Mouse (Mus musculus) gastrocnemius, postnatal 25 days (tissue): ENCODE results near the gene Tns4. TPM values are rescaled to one million over a fixed set of nuclear protein-coding genes. Genes with fewer than 3 reads are reported as not detected.

Experiments
- DNase-seq: peaks from one replicate; pipeline ENCODE4 v3.0.0; 2022
- long read RNA-seq, 2 experiments: library from polyadenylated mRNA; stranded (forward); transcript quantifications; one replicate each; pipeline ENCODE4 v2.0.0; 2021
- total RNA-seq, 2 experiments: library from RNA; stranded (reverse); gene quantifications; 1 replicate in 1 of 2; 2 replicates in 1 of 2; pipeline ENCODE4 v1.2.3; 2021

Tns4 gene
- total RNA-seq, result under 1 TPM in 1 of 2 experiments, not detected in 1; 0.05 TPM
- long read RNA-seq, experiment 1, result 0 reads
- long read RNA-seq, experiment 2, result 0 reads

DNA sequence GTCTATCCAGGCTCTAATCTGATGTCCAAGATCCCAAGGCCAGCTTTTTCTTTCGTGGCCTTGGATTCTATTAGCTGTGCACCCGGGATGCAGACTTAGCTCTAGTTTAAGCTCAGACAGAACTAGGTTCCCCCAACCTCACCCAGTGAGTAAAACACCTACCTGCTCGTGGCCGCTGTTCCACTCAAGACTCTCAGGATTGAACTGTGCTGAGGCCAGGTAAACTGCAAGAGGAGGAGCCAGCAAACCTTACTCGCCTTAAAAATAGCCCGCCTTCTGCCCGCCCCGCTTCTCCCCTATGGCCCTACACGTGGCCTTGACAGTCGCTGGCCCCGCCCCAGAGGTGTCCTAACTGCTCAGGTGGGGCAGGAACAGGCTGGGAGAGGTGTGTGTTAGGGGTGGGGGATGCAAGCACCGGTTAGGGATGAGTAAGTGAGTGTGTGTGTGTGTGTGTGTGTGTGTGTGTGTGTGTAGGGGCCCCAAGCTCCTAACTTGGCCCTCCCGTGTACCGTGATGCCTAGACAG, at the start of gene Tns4:
Gene Tns4 (minus strand): TSS at position 230 of the 525 bp plus-strand sequence.
- no peak for DNase-seq

DNA sequence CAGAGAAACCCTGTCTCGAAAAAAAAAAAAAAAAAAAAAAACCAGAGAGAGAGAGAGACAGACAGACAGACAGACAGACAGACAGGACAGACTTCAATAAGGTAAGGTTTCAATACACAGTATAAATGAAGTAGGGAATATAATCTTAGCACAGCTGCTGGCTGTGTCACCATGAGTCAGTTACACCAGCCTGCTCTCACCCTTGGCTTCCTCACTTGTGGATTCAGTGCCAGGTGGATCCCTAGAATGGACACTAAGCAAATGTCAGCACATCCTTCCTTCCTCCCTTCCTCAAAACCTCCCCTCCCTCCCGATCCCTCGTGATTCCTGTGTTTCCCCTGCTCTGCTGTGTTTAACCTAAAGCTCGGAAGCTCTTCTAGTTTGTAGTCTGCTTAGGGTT, 48.3 kb upstream of the Tns4 start:
- DNase-seq, result no peak

DNA sequence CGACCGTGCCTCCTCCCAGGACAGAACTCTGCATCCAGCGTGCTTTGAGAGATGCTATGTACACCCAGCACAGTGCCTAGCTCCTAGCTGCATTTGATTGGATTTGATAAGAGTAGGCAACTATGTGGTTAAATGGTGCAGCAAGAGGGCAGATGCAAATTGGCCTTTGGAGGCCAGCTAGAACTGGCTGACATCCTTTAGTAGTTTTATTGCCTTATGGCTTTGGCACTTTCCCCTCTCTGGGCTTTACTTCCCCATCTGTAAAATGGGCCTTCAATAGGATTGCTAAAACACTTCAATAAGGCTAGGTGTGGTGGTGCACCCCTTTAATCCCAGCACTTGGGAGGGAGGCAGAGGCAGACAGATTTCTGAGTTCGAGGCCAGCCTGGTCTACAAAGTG, 47.9 kb upstream of the Tns4 start:
- DNase-seq, result no peak

DNA sequence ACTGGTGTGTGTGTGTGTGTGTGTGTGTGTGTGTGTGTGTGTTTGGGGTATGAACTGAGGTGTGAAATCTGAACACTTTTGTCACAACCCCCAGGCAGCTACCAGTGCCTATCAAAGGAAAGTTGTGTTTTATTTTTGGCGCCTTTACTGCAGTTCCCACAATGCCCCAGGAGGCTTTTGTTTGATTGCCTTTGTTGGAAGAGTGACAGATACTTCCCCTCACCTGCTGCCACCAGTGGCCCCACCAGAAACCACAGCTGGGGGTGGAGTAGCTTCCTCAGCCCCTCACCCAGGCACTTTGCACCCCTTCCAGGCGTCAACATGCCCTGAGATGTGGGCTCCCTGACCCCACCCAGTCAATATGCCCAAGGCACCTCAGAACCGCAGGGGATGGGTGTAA, 47.3 kb upstream of the Tns4 start:
- DNase-seq, result no peak

DNA sequence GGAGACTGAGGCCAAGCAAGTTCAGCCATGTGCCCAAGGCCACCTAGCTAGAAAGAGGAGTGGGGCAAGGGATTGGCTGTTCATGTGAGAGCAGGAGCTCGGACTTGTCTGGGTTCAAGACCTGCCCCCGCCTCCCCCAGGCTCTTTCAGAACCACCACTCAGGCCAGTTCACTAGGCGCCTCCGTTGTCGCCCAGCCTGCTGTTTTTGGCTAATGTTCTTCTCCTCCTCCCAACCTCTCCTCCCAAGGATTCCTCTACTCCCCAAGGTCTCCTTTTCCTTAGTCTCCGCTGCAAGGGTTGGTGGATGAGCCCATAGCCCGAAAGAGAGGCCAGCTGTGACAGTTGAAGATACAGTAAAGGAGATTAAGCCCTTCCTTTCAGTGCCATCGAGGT, 45.9 kb upstream of the Tns4 start:
- DNase-seq, result no peak

DNA sequence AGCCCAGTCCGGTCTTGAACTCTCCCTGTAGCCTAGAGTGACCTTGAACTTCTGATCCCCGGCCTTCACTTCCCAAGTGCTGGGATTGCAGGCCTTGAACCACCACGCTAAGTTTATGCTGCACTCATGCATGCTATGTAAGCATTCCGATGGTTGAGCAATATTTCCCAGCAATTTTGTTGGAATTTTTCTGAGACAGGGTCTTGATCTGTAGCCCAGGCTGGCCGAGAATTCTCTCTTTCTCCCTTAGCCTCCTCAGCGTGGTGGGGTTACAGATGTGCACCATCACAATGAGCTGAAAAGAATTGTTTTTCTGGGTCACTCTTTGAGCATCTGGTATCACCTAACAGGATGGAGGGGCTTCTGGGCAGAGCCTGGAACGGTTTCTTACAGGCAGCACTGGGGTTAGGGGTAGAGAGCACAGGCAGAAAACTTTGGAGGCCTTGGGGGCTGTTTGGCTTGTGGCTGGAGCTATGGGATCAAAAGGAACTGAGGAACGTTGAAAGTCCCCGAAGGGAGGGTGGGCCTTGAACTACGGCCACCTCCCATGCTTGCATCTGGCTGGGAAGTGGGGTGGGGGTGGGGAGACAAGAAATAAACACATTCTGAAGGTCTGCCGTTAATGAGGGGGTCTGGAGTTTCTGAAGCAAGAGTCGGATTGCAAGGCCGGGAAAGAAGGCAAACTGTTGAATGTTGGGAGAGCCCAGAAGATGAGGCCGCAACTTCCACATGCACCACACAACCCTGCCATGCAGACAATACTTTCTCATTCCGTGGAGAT, 45.4 kb upstream of the Tns4 start:
- DNase-seq, result no peak

DNA sequence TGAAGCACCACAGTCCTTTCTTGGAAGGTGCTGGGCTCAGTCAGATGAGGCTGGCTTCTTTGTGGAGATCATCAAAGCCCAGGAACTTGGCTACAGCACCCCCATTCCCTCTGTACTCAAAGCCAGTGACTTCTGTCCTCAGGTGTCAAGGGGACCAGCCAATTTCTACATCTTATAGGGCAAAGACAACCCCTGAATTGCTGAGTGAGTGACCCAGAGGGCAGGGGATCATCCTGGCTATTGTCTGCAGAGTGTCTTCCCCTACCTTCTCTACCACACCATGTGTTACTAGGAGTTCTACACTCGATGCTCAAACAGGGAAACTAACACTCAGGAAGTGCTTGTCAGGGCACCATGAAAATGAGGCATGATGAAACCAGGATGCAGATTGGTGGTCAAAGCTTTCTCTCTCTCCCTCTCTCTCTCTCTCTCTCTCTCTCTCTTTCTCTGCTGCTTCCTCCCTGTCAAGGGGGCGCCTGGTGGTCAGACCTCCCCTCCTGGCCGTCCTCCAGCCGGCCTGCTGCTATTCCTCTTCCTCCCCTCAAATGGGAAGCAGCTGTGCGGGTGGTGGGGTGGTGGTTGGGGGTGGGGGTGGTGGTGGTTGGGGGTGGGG, 44.3 kb upstream of the Tns4 start:
- DNase-seq, result no peak

DNA sequence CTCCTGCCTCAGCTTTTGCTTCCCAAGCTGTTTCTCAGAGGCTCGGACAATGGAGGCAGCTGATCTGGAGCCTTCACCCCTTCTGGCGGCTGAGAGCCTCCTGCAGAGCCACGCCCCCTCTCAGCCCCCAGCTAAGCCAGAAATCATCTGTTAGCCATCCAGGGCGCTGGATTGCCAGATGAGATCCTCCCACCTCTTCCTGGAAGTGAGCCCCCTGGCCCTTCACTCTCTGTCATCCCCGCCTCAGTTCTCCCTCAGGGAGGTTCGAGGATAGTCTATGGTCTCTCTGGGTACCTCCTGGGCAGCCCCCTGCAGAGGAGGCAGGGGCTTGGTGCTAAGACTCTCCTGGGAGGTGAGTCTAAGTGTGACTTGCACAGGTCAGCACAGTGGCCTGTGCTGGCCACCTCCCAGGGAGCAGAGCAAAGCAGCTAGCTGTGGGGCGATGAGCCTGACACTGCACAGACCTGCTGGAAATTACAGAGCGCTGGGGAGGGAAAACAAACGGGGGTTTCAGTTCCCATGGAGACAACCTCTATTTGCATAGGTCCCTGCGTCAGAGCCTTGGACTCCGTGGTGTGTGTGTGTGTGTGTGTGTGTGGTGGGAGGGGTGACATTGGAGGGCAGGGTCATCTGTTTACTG, 43.1 kb upstream of the Tns4 start:
- DNase-seq, result peak; percentile 65

DNA sequence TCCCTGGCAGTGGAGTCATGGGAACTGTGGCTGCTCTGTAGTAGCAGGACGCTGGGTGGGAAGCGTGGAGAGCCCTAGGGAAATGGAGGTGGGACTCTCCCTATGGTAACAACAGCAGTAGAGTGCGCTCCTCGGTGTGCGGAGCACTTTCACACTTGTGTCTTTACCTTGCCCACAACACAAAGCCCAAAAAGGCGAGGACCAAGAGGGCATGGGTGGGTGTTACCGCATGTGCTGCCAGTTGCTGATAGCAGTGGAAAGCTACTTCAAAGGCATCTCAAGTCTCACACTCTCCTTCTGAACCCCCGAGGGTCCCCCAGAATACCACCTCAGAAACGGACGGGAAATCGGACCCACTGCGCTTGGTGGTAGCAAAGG, 42.3 kb upstream of the Tns4 start:
- no peak for DNase-seq

DNA sequence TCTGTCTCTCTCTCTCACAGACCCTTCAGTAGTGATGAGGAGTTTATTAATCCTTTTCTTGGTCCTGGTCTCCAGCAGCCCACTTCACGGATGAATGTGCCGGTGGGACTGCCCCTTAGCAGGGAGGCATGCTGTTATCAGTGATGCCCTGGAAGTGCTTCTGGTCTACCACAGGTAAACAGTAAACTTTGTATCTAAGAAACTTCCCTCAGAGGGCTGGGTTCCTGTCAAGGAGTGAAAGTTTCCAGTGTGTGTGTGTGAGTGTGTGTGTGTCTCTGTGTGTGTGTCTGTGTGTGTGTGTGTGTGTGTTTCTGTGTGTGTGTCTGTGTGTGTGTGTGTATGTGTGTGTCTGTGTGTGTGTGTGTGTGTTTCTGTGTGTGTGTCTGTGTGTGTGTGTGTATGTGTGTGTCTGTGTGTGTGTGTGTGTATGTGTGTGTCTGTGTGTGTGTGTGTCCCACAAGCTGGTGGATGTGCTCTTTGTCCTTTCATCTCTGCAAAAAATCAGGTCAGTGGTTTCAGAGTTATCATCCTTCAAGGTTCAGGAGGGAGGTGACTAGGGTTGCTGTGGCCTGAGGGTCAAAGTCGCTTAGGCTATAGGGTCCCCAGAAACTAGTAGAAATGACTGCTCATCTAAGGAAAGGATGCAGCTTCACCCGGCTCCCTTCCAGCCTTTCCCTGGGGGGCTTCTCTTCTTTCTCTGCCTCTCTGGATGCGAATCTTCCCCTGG, 41.8 kb upstream of the Tns4 start:
- DNase-seq, result no peak

DNA sequence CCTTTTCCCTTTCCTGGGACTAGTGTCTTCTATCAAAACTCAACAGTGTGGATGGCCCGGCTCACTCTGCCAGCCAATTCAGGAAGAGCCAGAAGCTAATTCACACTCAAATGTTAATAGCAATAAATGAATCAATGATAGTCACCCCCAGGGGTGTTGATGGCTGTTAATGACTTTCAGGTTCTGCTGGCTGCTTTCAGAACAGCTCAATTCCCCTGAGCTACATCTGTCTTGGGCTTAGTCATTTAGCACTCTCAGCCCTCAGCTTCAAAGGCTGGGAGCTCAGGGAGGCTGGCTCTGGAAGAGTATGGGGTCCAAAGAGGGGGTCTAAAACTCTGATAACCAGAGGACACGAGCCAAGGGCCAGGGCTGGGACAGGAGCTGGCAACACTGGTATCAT, 40.2 kb upstream of the Tns4 start:
- DNase-seq, result no peak

DNA sequence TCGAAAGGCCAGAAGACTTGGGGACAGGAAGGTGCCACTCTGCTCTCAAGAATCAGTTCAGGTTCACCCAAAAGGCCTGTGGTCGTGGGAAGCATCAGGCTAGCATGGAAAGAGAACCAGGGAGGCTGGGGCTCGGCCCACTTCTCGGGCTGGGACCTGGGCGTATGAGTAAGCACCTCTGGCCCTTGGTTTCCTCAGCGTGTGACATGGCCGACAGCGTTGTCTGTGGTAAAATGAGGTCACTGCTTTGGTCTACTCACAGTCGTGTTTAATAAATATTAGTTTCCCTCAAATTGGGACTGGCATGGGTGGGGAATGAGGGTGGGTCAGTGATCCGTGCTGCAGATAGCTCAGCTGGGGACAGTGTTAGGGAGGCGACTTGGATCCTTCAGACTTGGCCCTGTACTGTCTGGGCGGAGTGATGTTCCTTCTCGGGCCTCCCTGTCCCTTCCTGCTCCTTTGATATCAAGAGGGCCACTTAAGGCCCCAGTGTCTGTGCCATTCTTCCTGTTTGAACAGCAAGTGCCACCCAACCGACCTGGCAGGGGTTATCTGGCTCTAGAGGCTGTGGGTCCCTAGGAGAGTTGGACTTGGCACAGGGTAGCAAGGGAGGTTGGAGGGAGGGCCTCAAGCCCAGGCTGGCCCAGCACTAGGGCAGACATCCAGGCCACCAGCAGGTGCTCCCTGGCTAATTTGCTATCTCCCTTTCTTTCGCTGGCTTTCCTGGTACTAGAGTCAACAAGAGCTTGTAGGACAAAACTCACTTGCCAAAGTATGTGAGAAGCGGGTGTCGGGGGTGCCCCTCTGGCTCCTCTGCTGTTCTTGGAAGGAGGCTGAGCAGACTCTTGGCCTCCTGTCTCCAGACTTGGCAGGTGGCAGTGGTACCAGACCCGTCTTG, 38.9 kb upstream of the Tns4 start:
- DNase-seq, result peak; percentile 46

DNA sequence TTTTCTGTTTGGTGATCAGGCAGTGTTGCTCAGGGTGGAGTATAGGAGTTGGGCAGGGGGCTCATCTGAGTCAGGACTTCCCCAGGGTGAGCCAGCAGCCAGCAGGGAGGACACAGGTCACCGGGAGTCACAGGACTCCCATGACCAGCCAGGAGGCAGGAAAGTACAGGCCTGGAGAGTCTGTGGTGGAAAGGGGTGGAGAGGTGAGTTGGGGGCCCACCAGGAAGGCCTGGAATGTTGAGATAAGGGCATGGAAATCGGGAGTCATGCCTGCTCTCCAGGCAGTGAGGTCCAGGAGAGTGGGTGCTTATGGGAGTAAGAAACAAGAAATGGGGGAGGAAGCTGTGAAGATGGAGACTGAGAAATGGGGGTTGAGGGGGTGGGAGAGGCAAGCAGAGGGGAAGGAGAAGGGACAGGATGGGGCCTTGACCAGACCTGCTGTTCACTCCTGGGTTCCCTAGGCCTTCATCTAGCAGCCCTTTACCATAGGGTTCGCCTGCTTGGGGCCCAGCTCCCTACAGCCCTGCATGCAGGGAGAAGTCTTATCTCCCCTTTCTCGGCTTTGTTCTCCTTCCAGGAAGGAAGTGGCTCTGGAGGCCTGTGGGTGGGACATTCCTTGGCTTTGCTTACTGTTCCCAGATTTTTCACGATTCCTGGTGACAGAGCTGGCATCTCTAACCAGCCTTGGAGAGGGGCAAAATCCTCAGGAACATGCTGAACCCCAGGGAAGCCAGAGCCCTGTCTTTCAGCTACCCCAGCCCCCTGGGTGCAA, 37.6 kb upstream of the Tns4 start:
- DNase-seq, result no peak

DNA sequence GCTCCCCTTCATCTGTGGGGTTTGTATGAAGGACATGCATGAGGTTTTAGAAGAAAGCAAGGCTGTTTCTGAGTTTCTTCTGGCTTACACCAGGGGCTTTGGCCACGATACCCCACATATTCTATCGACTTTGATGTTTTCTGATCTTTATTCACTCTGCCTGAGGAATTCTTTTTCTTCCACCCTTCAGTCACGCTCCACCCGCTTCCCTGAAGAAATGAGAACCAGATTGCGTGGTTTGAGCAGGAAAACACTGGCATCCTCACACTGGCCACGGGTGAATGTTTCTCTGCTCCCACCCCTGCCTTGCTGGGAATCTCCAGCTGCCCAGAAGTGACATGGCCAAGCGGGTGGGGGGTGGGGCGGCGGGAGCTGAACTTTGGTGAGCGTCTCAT, 35.5 kb upstream of the Tns4 start:
- no peak for DNase-seq

DNA sequence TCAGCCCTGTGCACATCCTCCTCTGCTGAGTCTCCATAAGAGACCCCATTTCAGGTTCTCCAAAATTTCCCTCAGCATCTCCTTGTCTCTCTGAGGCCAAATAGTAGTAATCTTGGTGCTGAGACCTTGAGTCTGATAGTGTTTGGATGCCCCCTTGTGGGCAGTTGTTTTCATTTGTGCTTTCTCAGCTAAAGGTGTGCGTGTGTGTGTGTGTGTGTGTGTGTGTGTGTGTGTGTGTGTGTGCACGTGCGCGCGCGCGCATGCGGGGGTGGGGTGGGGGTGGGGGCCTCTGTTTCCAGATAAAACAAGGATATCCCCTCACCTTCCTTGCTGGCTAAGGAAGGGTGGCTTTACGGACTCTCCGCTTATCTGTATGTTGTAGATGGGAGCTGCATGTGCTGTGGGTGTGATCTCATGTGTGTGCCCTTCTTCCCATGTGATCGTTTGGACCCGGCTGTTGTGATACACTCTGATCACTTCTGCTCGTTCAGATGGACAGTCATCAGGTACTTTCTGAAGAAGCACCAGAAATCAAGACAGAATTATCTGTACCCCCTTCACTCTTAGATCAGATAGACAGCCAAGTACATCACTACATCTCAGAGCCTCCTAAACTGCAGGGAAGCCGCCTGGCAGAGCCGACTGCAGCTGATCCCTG, 35.0 kb upstream of the Tns4 start:
- no peak for DNase-seq

DNA sequence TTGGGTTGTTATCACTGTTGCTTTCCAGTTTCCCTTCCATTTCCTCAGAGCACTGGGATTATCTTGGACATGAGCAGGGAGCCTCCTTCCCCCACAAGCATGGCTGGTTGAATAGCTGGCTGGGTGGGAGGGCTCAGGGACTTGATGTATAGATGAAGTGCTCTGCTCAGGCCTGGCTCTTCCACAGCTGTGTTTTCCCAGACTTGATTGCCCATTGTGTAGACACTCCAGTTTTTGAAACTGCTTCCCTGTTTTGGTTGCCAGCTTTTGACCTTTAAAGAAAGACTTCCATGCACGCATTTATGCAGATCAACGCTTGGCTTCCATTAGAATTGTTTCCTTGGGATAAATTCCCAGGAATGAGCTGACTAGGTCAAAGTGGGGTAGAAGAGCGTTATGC, 33.6 kb upstream of the Tns4 start:
- DNase-seq, result no peak

DNA sequence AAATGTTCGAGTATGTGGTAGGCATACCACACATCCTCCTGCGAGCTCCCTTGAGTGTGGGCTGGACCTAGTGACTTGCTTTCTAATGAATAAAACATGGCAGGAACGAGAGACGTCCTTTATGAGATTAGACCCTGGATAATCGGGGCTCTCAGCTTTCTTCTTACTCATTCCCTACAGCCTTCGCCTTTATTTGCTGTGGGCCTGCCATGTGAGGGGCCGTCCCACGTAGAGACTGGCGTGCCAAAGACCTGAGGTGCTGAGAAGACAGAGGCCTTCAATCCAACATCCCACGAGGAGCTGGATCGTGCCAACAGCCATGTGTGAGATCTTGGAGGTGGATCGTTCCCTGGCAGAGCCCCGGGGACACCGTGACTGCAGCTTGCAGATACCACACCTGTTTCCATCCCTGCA, 32.1 kb upstream of the Tns4 start:
- no peak for DNase-seq

DNA sequence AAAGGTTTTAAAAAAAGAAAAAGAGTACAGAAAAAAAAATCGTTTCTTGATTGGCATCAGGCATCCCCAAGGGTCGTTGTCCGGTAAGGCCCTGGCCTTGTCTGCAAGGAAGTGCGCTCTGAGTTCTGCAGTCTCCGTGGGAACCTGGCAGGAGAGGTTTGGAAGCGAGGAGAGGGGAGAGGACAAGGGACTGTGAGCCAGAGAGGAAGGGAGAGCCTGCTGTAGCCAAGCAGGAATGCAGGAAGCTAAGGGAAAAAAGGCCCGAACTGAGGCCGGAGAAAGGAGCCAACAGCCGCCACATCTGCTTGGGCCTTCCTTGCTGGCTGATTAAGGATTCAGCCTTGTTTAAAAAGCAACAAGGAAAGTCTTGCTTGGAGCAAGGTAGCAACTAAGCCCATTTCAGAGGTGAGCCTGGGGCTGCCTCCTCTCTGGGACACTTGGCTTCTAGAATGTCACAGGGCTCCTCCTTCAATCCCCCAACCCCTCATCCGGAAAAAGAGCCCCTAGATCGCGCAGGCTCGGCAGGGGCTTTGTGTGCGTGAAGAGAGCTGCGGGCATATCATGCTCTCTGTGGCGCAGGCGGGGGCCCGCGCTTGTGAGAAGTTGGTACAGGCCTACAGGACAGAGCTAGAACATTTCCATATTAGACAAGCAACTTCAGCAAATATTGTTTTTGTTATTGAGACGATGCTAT, 31.6 kb upstream of the Tns4 start:
- peak; percentile 61 for DNase-seq

DNA sequence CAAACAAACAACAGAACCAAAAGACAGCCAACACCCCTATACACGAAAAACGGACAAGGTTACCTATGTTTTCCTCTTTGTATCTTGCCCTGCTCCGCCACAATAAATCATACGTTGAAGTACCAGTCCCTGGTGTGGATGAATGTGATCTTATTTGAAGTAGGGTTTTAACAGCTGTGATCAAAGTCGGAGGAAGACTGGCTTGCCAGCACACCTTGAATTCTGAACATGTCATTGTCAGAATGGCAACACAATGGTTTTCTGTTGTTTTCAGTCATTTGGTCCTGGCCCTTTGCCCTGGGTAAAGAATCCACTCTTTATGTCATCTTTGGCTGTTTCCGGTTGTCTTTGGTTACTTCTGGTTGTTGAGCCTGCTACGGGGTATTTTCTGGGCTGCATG, 29.9 kb upstream of the Tns4 start:
- DNase-seq, result no peak

DNA sequence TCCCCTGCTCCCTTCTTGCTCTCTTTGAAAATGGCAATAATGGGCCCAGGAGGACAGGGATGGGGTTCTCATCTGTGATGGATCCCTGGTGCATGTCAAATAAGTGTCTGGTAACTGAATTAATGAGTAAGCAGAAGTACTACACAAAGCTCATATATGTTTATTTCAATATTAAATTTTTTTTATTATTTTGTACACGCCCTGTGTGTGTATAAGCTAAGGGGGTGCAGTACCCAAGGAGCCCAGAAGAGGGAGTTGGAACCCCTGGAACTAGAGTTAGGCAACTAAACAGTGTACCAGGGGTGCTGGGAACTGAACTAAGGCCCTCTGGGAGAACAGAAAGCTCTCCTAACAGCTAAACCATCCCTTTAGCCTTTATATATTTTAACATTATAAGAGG, 29.3 kb upstream of the Tns4 start:
- DNase-seq, result no peak
